Mouse (Mus musculus): Measurements from ENCODE around the gene 1700088E04Rik. TPM values are rescaled to one million over a fixed set of nuclear protein-coding genes. Genes with fewer than 3 reads are reported as not detected.
A peak's percentile ranks its signal among the peaks of the same experiment; 100 is the strongest.

Gene 1700088E04Rik
- polyA plus RNA-seq, 1 experiment, result 3.7 TPM

DNA sequence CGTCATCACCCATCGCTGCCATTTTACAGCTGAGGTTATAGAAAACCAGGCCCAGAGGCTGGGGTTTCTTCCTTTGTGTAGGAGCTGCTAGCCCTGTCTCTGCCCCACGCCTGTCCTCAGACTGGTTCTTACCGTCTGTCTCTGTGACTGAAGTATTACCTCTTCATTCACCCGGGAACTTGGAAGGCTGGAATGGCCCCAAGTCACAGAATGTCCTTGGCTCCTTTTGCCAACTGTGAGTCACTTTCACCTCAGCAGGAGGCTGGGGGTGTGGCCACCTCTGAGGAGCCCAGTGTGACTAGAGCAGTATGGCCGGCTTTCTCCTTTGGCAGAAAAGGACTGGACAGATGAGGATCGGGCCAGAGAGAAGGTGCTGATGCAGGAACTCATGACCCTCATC lies 9.6 kb downstream of the 1700088E04Rik start:
- no peak for DNase-seq (ENCODE audit: low spot score)

- no peak for DNase-seq (ENCODE audit: low spot score)
Measured at GRCm38 (mm10) chr15:79130782-79131181, 10.3 kb downstream of the 1700088E04Rik start.

GRCm38 (mm10) chr15:79129311-79129710 lies 11.7 kb downstream of the 1700088E04Rik start:
- DNase-seq (ENCODE audit: low spot score), result no peak

- DNase-seq (ENCODE audit: low spot score), result no peak
Measured at GRCm38 (mm10) chr15:79128208-79128607, 12.8 kb downstream of the 1700088E04Rik start.

DNA sequence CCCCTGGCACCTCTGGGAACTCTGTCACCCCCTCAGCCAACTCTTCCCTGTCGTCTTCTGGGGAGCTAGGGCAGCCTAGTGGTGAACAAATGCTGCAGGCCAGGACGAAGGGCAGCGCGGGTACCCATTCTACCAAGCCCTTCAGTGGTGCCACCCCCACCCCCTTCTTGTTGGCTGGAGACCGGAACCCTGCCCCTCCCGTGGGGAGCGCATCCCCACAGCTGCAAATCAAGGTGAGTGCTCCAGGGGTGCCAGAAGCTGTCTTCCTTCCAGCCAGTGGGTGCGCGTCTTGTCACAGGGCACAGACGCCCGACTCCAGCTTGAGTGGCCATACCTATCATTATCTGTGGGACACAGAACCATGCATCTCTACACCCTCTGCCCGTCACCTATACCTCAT lies 14.0 kb downstream of the 1700088E04Rik start:
- DNase-seq (ENCODE audit: low spot score), result no peak

DNA sequence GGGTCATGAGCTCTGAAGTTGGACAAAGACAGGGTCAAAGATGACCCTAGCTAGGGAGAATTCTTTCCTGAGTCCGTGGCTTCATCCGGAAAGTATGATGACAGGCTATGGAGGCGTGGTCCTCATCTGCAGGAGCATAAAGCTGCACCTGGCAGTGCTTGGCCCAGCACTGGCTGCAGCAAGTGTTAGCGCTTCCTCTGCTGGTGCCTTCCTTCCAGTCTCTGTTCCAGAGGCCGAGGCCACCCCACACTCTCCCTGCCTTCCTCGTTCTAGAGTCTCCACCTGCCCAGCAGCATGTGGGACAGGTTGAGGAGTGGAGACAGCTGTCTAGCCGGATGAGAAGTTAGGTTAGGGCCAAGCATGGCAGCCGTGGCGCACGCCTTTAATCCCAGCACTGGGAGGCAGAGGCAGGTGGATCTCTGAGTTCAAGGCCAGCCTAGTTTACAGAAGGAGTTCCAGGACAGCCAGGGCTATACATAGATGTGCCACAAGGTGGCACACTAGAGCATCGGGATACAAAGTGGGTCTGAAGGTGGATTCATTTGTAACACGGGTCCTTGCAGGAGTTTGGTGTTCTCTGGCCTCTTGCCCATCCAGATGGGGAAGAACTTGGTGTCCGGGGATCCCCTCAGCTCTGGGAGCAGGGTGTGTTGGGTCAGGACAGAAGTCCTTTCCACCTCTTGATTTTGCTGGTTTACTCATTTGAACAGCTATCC lies 14.7 kb downstream of the 1700088E04Rik start:
- no peak for DNase-seq (ENCODE audit: low spot score)

DNA sequence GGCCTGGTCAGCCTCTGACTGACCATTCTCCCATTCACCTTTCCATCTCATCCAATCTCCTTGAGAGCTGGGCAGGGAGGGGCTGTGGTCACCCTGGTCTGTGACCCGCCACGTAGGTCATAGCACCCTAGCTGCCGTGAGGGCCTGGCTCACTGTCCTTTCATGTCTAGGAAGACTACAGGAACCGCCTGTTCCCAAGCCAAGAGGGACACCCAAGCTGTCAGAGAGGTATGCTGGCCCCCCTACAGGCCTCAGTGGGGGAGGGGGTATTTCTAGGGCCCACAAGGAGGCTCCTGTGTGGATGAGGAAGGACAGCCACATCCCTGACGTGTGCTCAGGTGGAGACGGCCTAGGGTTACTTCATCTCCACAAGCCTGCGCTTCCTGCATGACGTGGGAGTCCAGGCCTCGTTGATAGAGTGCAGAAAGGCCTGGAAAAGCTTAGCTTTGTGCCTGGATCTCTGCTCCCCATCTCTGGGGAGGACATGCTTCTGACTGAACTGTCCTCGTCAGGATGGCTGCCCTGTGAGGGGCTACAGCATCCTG lies 16.6 kb downstream of the 1700088E04Rik start:
- peak; percentile 20 for DNase-seq (ENCODE audit: low spot score)

GRCm38 (mm10) chr15:79123751-79124150 lies 17.3 kb downstream of the 1700088E04Rik start:
- DNase-seq (ENCODE audit: low spot score), result no peak

- peak; percentile 21 for DNase-seq (ENCODE audit: low spot score)
Measured at GRCm38 (mm10) chr15:79122546-79122945, 18.5 kb downstream of the 1700088E04Rik start.

GRCm38 (mm10) chr15:79122119-79122518 lies 18.9 kb downstream of the 1700088E04Rik start:
- no peak for DNase-seq (ENCODE audit: low spot score)

- DNase-seq (ENCODE audit: low spot score), result no peak
Measured at GRCm38 (mm10) chr15:79119491-79119890, 21.6 kb downstream of the 1700088E04Rik start.

- DNase-seq (ENCODE audit: low spot score), result no peak
Measured at GRCm38 (mm10) chr15:79115276-79115675, 25.8 kb downstream of the 1700088E04Rik start.

- no peak for DNase-seq (ENCODE audit: low spot score)
Measured at GRCm38 (mm10) chr15:79111774-79112173, 29.3 kb downstream of the 1700088E04Rik start.

DNA sequence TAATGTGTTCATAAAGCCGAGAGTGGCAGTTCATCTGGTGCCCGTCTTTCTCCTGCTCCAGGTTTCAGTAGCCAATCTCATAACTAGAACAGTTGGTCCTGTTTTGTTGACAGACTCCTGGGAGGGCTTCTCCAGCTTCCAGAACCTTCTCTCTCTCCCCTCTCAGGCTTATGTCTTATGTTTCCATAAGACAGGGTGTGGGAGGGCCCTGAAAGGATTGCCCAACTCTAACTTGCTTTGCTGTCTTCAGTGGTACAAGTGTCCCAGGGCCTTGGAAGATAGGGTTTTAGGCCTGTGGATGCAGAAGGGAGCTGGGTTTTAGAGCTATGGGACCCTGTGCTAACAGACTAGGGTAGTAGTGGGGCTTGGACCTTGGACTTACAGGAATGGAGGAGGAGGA lies 30.5 kb downstream of the 1700088E04Rik start:
- no peak for DNase-seq (ENCODE audit: low spot score)

DNA sequence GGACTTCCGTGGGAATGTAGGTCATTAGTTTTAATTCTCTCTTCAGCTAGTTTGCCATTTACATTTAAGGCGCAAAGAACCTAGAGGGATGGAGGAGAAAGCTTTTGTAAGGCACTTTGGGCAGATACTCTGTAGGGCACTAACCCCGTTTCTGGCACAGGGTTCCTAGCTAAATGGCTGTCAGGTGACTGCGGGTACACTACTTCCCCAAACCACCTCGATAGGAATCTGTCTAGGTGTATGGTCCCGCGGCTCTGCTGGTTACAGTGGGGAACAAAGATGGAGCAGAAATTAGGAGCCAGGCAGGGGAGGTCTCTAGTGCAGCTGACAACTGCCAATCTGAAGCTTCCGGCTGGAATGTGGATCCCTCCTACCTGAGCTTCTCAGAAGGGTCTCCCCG lies 31.0 kb downstream of the 1700088E04Rik start:
- DNase-seq (ENCODE audit: low spot score), result no peak

GRCm38 (mm10) chr15:79109321-79109934 lies 31.6 kb downstream of the 1700088E04Rik start:
- DNase-seq (ENCODE audit: low spot score), result no peak

- peak; percentile 90 for DNase-seq (ENCODE audit: low spot score)
Measured at GRCm38 (mm10) chr15:79108421-79109320, 32.4 kb downstream of the 1700088E04Rik start, which contains the start of gene Micall1. Gene Micall1 (plus strand): TSS chr15:79108898.

DNA sequence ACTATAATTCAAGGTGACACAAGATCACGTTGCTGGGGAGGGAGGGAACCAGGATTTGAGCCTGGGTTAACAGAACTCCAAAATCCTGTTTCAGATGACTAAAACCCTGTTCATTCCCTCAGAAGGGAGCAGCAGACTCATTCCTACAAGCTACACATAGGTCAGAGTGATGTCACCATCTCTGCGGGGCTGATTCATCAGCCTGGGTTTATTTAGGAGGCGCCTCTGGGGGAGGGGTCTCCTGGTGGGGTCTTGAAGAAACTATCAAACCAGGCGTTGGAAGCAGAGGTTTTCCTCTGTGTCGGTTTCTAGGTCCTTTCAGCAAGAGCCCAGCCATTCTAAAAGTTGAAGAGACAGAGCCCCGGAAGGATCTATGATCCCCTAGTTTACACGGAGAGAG lies 33.1 kb downstream of the 1700088E04Rik start:
- DNase-seq (ENCODE audit: low spot score), result no peak

DNA sequence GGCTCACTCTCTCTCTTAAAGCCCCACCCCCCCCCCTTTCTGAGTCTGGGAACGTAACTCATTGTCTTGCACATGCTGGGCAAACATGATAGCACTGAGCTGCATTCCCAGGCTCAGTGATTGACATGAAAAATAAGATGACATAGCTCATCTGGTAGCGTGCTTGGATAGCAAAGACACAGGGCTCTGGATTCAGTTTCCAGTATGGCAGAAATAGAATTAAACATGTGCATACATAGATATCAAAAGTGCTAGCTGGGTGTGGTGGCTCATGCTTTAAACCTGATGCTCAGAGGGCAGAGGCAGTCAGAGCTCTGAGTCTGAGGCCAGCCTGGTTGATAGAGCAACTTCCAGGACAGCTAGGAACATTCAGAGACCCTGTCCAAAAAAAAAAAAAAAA lies 35.2 kb downstream of the 1700088E04Rik start:
- DNase-seq (ENCODE audit: low spot score), result no peak

GRCm38 (mm10) chr15:79103264-79103663 lies 37.8 kb downstream of the 1700088E04Rik start:
- DNase-seq (ENCODE audit: low spot score), result no peak

- no peak for DNase-seq (ENCODE audit: low spot score)
Measured at GRCm38 (mm10) chr15:79101531-79101930, 39.5 kb downstream of the 1700088E04Rik start.

DNA sequence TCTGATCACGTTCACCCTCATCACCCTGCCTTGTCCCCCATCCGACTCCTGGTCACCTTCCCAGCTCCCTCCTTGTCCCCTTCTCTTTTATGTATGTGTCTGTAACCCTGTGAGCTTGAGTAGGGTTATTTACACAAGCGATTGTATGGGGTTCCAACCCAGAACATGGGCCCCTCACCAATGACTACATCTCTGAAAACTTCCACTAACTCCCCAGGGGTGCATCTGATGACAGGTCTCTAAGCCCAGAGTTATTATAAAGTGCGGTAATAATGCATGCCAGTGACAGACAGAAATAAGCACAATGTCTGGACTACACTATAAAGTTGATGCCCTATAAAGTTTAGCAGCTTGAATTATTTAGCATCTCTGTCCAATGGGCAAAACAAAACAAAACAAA lies 40.7 kb downstream of the 1700088E04Rik start:
- no peak for DNase-seq (ENCODE audit: low spot score)

Measured in urinary bladder, adult 2 months (tissue).